Mouse (Mus musculus) kidney, postnatal 0 days (tissue): ENCODE data around the gene Elmod3. TPM values are rescaled to one million over a fixed set of nuclear protein-coding genes. Genes with fewer than 3 reads are reported as not detected.

Experiments used
- ATAC-seq: fragments of 200-750 bp; cut with Nextera tagmentation; replicated peaks from 2 replicates; pipeline ENCODE4 v1.8.0; 2017; ENCODE audit warnings: low read depth, moderate number of reproducible peaks, moderate TSS enrichment, moderate library complexity; ENCODE audit not compliant: low FRiP score
- DNase-seq: peaks from one replicate; pipeline ENCODE4 v3.0.0-alpha.2; 2016; ENCODE audit warnings: low spot score
- H3K27ac ChIP-seq: fragments of 300-500 bp; sonication (generic); 2 replicates; pipeline ENCODE4 v1.5.1; 2014; ENCODE audit warnings: mild to moderate bottlenecking
- H3K27me3 ChIP-seq: fragments of 300-500 bp; sonication (generic); 2 replicates; pipeline ENCODE4 v1.6.1; 2014; ENCODE audit warnings: low read length, mixed read lengths; ENCODE audit not compliant: insufficient read depth
- H3K36me3 ChIP-seq: fragments of 300-500 bp; sonication (generic); 2 replicates; pipeline ENCODE4 v1.6.1; 2014; ENCODE audit warnings: low read length, mixed read lengths; ENCODE audit not compliant: insufficient read depth
- H3K4me1 ChIP-seq: fragments of 300-500 bp; sonication (generic); replicated peaks from 2 replicates; pipeline ENCODE4 v1.6.1; 2014; ENCODE audit warnings: antibody characterized with exemption, low read length, mixed read lengths; ENCODE audit not compliant: insufficient read depth
- H3K4me2 ChIP-seq: fragments of 300-500 bp; sonication (generic); 2 replicates; pipeline ENCODE4 v1.6.1; 2014; ENCODE audit warnings: mild to moderate bottlenecking, low read length, moderate library complexity, mixed read lengths
- H3K4me3 ChIP-seq: fragments of 300-500 bp; sonication (generic); replicated peaks from 2 replicates; pipeline ENCODE4 v1.5.1; 2014; ENCODE audit warnings: low read depth, low read length
- H3K9ac ChIP-seq: fragments of 300-500 bp; sonication (generic); 2 replicates; pipeline ENCODE4 v1.6.1; 2014; ENCODE audit warnings: low read depth, low read length
- H3K9me3 ChIP-seq: fragments of 300-500 bp; sonication (generic); replicated peaks from 2 replicates; pipeline ENCODE4 v1.6.1; 2016; ENCODE audit warnings: low read length, inconsistent platforms, mixed read lengths
- CTCF ChIP-seq: IDR thresholded peaks from 2 replicates; pipeline ENCODE4 v1.5.1; 2016; ENCODE audit warnings: antibody characterized with exemption, low read depth, mild to moderate bottlenecking, moderate library complexity
- WGBS: fragments of 180-500 bp; shearing (Covaris S2); extraction: QIAGEN DNeasy Blood & Tissue Kit; methylation state at CpG from one replicate; pipeline ENCODE4 v1.1.7; 2014; 5-methylcytosine and 5-hydroxymethylcytosine counted together
- polyA plus RNA-seq: library from polyadenylated mRNA; unstranded; fragments of >200 nt; fragmentation: Nextera tagmentation; extraction: Ambion mirVana; gene quantifications from 2 replicates; pipeline ENCODE4 v1.2.1, GENCODE M21; 2015

The Elmod3 gene
- polyA plus RNA-seq, 1 experiment from 2014 or later, result 16.2 TPM

DNA sequence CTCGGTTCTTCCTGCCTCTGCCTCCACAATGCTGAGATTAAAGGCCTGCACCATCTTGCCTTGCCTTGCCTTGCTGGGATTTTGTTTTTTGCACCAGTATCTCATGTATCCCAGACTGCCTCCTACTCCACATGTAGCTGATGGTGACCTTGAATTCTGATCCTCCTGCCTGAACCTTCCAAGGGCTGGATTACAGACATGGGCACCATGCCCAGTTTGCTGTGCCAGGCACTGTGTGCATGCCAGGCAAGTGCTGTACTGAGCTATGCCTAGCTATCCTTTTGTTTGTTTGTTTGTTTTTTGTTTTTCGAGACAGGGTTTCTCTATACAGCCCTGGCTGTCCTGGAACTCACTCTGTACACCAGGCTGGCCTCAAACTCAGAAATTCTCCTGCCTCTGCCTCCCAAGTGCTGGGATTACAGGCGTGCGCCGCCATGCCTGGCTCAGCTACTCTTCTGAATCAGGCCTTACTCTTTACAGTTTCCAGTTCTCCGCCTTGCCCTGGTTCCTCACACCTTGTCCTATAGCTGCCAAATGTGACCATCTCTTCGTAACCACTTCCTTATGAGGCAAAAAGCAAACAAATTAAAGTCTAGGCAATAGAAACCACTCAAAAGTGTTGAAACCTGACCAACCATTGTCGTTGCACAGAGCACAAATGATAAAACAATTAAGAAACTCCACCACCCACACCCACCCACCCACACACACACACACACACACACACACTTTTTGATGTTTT lies 25.6 kb upstream of the Elmod3 start:
- Histone ChIP-seq H3K4me3 (no peak overlapping the region), H3K9me3 (no peaks in the 10 kb centered on the region), H3K4me1 (no peaks in the 10 kb centered on the region), H3K36me3 (peaks cover 18% of the 10 kb centered on the region; the same call in 1 of the 2 replicates), H3K4me2 (no peak overlapping the region), H3K27me3 (no peaks in the 10 kb centered on the region), H3K27ac (no peak overlapping the region), H3K9ac (no peak overlapping the region)
- no peak for DNase-seq
- WGBS, result 93% methylated on average over 8 of the region's 8 CpGs
- TF ChIP-seq CTCF, result no peak
- ATAC-seq, result no peak

DNA sequence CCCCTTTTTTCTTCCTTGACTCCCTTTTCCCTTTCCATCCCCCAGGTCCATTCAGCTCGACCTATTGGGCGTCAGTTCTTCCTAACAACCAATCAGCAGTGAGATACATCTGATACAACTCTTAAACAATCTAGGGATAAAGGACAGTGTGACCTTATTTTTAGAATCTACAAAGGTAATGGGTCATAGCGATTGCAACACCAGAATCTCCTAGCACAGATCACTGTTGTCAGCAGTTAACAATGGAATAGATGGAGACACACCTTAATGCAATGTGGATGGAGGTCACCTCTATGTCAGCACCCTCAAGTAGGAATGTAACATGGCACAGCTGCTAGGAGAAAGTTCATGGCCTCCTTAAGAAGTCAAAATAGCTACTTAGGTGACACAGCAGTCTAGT lies 24.7 kb upstream of the Elmod3 start:
- Histone ChIP-seq H3K4me2 (no peak overlapping the region), H3K27ac (no peak overlapping the region), H3K9me3 (no peaks in the 10 kb centered on the region), H3K9ac (no peak overlapping the region), H3K4me3 (no peak overlapping the region), H3K4me1 (no peaks in the 10 kb centered on the region), H3K27me3 (no peaks in the 10 kb centered on the region), H3K36me3 (peaks cover 18% of the 10 kb centered on the region; the same call in 1 of the 2 replicates)
- WGBS, result 41% methylated on average over 3 of the region's 3 CpGs
- ATAC-seq, result no peak
- no peak for TF ChIP-seq CTCF
- no peak for DNase-seq

DNA sequence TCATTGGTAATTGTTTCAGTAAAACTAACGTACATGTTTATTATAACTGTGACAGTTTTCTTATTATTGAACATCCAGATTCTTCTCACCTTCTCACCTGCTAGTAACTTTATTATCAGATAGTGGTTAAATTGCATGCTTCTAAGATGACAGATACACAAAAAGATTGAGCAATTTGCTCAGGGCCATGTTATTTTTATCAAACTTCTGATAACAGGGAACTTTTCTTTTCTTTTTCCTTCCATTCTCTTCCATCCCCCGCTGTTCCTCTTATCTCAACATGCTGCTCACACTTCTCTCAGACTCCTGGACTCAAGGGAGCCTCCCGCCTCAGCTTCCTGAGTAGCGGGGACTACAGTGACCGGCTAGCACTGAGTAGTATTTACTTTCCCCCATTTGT lies 22.7 kb upstream of the Elmod3 start:
- no peaks in the 10 kb centered on the region; the same call in 1 of the 2 replicates for H3K4me1 ChIP-seq
- 86% methylated on average over 5 of the region's 5 CpGs for WGBS
- ATAC-seq (no peak), DNase-seq (no peak)
- no peaks in the 10 kb centered on the region for H3K36me3 ChIP-seq
- H3K27me3 ChIP-seq, result no peaks in the 10 kb centered on the region
- no peak overlapping the region for H3K4me3 ChIP-seq
- no peak overlapping the region for H3K27ac ChIP-seq
- no peak overlapping the region for H3K9ac ChIP-seq
- TF ChIP-seq CTCF, result no peak
- no peaks in the 10 kb centered on the region for H3K9me3 ChIP-seq
- H3K4me2 ChIP-seq, result no peak overlapping the region

DNA sequence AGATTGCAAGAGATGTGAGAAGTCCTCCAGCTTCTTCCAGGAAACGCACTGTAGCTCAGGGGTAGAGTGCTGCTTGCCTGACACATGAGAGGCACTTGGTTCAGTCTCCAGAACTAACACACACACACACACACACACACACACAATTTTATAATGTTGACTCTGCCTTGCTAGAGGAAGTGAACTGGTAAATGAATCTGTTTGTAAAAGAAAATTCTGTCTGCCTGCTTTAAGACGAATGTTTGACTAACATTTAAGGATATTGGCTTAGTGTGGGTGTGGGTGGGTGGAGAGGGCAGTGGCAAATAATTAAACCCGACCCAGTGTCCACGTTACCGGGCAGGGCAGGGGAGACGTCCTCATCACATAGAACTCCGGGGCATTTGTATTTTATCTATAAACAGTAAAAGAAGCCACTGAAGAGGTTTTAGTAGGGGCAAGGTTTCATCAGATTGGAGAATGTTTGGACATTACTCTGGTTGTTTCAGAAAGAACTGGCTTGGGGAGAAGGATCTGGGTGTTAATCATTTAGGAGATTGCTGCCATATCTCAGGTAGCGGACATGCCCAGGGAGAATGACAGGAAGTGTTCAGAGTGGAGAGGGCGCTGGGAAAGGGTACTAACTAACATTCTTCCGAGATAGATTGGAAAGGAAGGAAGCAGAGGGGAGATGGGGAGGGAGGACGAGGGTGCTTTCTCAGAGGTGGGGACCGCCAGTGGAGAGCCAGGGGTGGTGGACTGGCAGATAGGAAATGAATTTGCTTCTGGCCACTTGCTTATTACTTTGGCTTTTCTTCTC lies 21.7 kb upstream of the Elmod3 start:
- Histone ChIP-seq H3K9ac (no peak overlapping the region), H3K27me3 (no peaks in the 10 kb centered on the region), H3K4me1 (peaks cover 7% of the 10 kb centered on the region; the same call in 1 of the 2 replicates), H3K9me3 (no peaks in the 10 kb centered on the region), H3K36me3 (no peaks in the 10 kb centered on the region), H3K4me3 (0 out of 2 replicates have a peak overlapping the region, but pooled peaks have one; percentile 13), H3K27ac (peak overlapping the region; percentile 38), H3K4me2 (peak overlapping the region; percentile 46)
- 16% methylated on average over 12 of the region's 12 CpGs for WGBS
- DNase-seq (peak; percentile 26), ATAC-seq (no peak)
- no peak for TF ChIP-seq CTCF

DNA sequence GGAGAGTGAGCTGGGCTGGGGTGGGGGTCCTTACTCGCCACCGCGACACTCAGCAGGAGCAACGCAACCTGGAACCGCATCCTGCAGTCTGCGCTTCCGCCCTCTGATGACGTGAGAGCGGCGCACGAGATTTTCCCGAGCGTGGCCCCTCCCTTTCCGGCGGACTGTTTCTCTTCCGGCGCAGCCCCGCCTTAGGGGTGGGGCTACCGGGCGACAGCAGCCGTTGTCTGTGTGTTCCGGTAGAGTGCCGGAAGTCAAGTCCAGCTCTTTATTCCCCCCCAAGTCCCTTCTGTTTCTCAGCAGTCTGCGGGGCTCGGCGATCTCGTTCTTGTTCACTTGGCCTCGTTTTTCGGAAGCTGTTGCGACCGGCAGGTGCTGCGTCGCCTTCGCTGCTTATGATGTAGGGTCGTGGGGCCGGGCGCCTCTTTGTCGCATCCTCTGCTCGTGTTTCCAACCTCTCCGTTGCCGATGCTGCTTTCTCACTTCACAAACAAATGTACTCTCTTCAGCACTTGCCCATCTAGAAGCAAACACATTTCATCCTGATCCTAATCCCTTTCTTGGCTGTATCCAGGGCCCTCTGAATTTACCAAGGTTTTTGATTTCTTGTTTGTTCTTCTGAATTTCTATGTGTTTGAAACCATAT lies 18.6 kb upstream of the Elmod3 start, which contains the start of gene Tgoln1:
Gene Tgoln1 (minus strand): TSS at position 358 of the 646 bp plus-strand sequence.
- peak; percentile 95 for ATAC-seq
- no peaks in the 10 kb centered on the region for H3K9me3 ChIP-seq
- no peak for TF ChIP-seq CTCF
- peaks cover 14% of the 10 kb centered on the region for H3K4me1 ChIP-seq
- no peaks in the 10 kb centered on the region for H3K27me3 ChIP-seq
- peak within 1 kb of the TSS; percentile 81 for H3K4me3 ChIP-seq
- peak within 1 kb of the TSS; percentile 74 for H3K9ac ChIP-seq
- peaks cover 13% of the 10 kb centered on the region for H3K36me3 ChIP-seq
- peak; percentile 98 for DNase-seq
- peak within 1 kb of the TSS; percentile 95 for H3K27ac ChIP-seq
- peak within 1 kb of the TSS; percentile 82 for H3K4me2 ChIP-seq
- WGBS, result under 1% methylated on average over 41 of the region's 41 CpGs
